Mouse (Mus musculus) neural tube, embryonic 12.5 days (tissue): ENCODE measurements at regions not wholly inside any gene's neighbourhood (a gene's known extent, or its start where the extent isn't known, plus 50 kb on each side); places are given as distances from the start of the nearest gene placed in this dataset.

ENCODE experiments used
- ATAC-seq: fragments of 200-750 bp; cut with Nextera tagmentation; 2 replicates; pipeline ENCODE4 v1.8.0; 2017; ENCODE audit warnings: low read depth, mild to moderate bottlenecking, moderate TSS enrichment, moderate library complexity; ENCODE audit not compliant: low FRiP score
- H3K27ac ChIP-seq: fragments of 300-500 bp; sonication (generic); 2 replicates; pipeline ENCODE4 v1.5.1; 2016
- H3K27me3 ChIP-seq: fragments of 300-500 bp; sonication (generic); replicated peaks from 2 replicates; pipeline ENCODE4 v1.6.1; 2016; ENCODE audit warnings: mild to moderate bottlenecking
- H3K36me3 ChIP-seq: fragments of 300-500 bp; sonication (generic); 2 replicates; pipeline ENCODE4 v1.6.1; 2016; ENCODE audit warnings: mild to moderate bottlenecking
- H3K4me1 ChIP-seq: fragments of 300-500 bp; sonication (generic); 2 replicates; pipeline ENCODE4 v1.6.1; 2016
- H3K4me2 ChIP-seq: fragments of 300-500 bp; sonication (generic); replicated peaks from 2 replicates; pipeline ENCODE4 v1.6.1; 2016; ENCODE audit warnings: mild to moderate bottlenecking
- H3K4me3 ChIP-seq: fragments of 300-500 bp; sonication (generic); 2 replicates; pipeline ENCODE4 v1.5.1; 2016
- H3K9ac ChIP-seq: fragments of 300-500 bp; sonication (generic); 2 replicates; pipeline ENCODE4 v1.6.1; 2016; ENCODE audit warnings: mild to moderate bottlenecking
- H3K9me3 ChIP-seq: fragments of 300-500 bp; sonication (generic); 2 replicates; pipeline ENCODE4 v1.6.1; 2016; ENCODE audit warnings: mild to moderate bottlenecking
- WGBS: fragments of 180-500 bp; shearing (Covaris S2); methylation state at CpG from one replicate; pipeline ENCODE4 v1.1.7; 2016; 5-methylcytosine and 5-hydroxymethylcytosine counted together

DNA sequence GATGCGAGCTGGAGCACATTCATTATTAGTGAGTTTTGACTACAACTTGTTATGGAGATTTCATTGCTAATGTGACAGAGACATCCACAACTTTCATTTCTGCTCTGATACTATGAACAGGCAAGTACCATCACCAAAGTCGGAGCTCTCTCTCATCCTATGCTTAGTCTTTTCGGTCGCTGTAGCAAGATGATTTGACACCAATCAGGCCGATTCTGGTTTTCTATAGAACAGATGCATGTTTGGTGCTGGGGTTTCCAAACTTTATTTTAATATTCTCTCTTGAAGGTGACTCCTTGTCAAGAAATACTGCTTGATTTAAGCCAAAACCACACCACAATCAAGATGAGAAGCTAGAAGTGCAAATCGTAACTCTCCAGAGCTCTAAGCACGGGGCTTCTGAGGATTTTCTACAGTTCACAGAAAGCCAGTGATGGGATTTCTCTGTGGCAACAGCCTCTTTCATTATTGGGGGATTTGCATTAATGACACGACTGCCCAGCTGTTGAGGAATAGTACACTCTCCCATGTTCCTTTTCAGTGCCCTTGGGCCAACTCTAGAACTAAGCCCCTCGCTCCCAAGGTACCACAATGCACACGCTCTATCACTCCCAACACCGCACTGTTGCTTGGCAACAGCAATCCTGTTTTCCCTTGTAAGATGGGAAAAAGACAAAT is 434.5 kb downstream of the Gm16223 start:
- H3K9me3 ChIP-seq, result no peaks in the 10 kb centered on the region
- no peak overlapping the region for H3K4me3 ChIP-seq
- H3K36me3 ChIP-seq, result no peaks in the 10 kb centered on the region
- no peak overlapping the region for H3K4me2 ChIP-seq
- no peaks in the 10 kb centered on the region for H3K27me3 ChIP-seq
- 84% methylated on average over 11 of the region's 11 CpGs for WGBS
- no peaks in the 10 kb centered on the region for H3K4me1 ChIP-seq
- no peak for ATAC-seq
- no peak overlapping the region for H3K27ac ChIP-seq
- H3K9ac ChIP-seq, result no peak overlapping the region

DNA sequence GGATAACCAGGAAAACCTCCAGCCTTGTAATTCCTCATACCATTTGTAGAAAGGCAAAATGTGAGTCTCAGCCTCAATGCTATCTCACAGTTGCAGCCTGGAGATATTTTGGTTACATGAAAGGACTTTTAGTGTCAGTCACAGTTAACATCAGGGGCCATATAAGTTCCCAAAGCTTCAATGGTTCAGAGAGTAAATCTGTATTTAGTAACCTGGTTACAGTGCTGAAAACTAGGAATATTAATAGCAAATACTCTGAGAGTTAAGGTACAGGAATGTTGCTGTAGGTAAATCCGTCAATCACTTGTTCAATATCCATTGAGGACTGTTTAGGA is 435.0 kb downstream of the Gm16223 start:
- no peak overlapping the region for H3K4me3 ChIP-seq
- WGBS, result 85% methylated on average over 1 of the region's 1 CpGs
- H3K27me3 ChIP-seq, result no peaks in the 10 kb centered on the region
- H3K9ac ChIP-seq, result no peak overlapping the region
- ATAC-seq, result no peak
- no peak overlapping the region for H3K4me2 ChIP-seq
- H3K36me3 ChIP-seq, result no peaks in the 10 kb centered on the region
- no peak overlapping the region for H3K27ac ChIP-seq
- H3K9me3 ChIP-seq, result no peaks in the 10 kb centered on the region
- no peaks in the 10 kb centered on the region for H3K4me1 ChIP-seq

DNA sequence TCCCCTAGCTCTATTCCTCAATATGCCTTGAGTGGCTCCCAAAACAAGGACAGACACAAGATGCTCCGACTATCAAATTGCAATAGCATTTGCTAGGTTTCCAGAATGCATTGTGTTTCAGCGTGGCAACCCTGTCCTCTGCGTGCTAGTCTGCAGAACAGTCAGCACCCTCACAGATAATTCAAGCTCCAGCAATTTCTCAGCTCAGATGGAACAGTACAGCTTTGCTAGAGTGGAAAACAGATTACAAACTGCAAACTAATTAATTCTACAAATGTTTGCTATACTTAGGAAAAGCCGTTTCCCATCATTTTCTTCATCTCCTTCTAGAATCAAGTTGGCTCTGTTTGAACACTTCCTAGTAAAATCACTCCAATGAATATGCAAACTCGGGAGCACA is 441.4 kb downstream of the Gm16223 start:
- Histone ChIP-seq H3K27me3 (no peaks in the 10 kb centered on the region), H3K4me3 (no peak overlapping the region), H3K4me1 (no peaks in the 10 kb centered on the region), H3K9ac (no peak overlapping the region), H3K36me3 (no peaks in the 10 kb centered on the region), H3K9me3 (no peaks in the 10 kb centered on the region), H3K4me2 (no peak overlapping the region), H3K27ac (no peak overlapping the region)
- ATAC-seq, result no peak
- 81% methylated on average over 5 of the region's 5 CpGs for WGBS

DNA sequence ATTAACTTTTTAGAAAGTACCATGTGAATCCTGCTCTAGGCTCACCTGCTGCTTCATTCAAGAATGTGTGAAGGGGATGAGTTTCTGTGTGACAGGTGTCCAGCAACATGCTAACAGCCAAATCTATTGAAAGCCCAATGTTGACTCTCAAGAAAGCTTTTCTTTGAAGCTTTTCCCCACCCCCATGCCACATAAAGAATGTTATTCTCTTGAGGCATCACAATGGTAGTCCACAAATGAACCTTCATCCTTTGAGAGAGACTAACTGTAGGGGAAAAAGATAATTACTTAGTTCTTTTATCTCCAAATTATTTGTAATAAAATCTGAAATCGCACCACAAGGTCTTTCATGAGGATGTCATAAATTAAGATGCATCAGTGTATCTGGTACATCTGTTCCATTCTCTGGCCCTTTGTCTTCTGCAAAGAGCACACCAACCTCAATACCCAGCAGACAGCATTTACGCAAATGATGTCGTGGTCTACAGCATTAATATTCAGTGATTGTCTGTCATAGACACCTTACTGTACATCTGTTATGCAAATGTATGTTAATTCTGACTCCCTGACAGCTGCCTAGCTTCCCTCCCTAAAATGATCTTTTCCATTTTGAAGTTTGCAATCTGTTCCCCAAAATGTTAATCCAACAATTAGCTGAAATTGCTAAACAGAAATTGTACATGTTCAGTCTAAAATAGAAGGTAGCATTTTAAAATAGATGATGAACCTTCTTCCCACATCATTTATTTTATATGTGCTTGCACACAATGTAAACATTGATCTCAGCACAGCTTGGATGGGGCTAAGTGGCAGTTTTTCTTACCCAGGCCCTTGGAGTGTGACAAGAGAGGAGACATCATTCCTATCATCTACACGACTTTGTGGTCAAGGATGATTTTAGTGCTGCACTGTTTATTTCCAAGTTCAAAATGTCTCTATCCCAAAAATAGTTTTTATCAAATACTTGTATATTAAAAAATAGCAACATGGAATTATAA is 455.7 kb downstream of the Gm16223 start:
- Histone ChIP-seq H3K27ac (no peak overlapping the region), H3K27me3 (no peaks in the 10 kb centered on the region), H3K4me3 (no peak overlapping the region), H3K9ac (no peak overlapping the region), H3K9me3 (no peaks in the 10 kb centered on the region), H3K4me2 (no peak overlapping the region), H3K4me1 (no peaks in the 10 kb centered on the region), H3K36me3 (no peaks in the 10 kb centered on the region)
- ATAC-seq, result peak; percentile 89
- 48% methylated on average over 4 of the region's 4 CpGs for WGBS

DNA sequence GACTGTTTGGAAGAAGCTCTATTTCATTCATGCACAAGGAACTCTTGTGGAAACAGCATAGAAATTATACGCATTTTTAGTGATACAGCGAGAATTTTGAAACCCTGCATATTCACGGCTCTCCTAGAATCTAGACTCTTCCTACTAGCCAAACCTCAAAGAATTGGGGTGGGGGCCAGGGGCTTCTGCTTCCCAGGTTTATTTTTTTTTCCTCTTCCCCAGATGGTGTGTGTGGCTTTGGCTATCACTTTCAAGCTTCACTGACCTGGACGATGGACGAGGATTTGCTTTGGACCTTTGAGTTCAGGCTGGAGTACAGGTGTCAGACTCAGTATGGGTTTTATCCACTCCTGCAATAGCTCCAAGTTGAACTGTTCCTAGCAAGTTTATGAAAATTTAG is 457.7 kb downstream of the Gm16223 start:
- Histone ChIP-seq H3K4me1 (no peaks in the 10 kb centered on the region), H3K9me3 (no peaks in the 10 kb centered on the region), H3K4me3 (no peak overlapping the region), H3K4me2 (no peak overlapping the region), H3K9ac (no peak overlapping the region), H3K27me3 (no peaks in the 10 kb centered on the region), H3K36me3 (no peaks in the 10 kb centered on the region), H3K27ac (no peak overlapping the region)
- WGBS, result 74% methylated on average over 5 of the region's 5 CpGs
- no peak for ATAC-seq

DNA sequence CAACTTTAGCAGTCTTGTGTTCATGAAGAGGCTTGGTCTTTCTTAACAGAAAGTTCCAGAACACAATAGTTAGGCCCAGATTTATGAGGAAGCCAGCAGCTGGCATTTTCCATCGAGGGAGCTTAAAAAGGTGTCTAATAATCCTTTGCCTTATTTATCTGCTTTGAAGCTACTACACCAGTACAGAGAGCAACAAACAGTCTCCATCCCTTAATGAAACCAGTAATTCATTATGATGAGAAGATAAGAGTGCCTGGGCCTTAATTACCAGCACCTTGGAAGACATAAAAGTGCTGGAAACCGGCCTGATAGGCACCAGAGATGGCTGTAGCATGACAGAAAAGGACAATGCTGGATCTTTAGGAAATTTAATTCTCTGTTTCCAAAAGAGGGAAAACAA is 492.8 kb downstream of the Gm16223 start:
- Histone ChIP-seq H3K9me3 (no peaks in the 10 kb centered on the region), H3K4me1 (no peaks in the 10 kb centered on the region), H3K4me3 (no peak overlapping the region), H3K9ac (no peak overlapping the region), H3K36me3 (no peaks in the 10 kb centered on the region), H3K27me3 (no peaks in the 10 kb centered on the region), H3K4me2 (no peak overlapping the region), H3K27ac (no peak overlapping the region)
- no peak for ATAC-seq
- WGBS, result 67% methylated on average over 2 of the region's 2 CpGs

DNA sequence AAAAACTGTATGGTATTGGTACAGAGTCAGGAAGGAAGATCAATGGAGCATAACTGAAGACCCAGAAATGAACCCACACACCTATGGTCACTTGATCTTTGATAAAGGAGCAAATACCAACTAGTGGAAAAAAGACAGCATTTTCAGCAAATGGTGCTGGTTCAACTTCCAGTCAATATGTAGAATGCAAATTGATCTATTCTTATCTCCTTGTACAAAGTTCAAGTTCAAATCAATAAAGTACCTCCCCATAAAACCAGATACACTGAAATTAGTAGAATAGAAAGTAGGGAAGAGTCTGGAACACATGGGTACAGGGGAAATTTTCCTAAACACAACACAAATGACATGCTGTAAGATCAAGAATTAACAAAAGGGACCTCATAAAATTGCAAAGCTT is 495.6 kb downstream of the Gm16223 start:
- no peak overlapping the region for H3K4me3 ChIP-seq
- no peak overlapping the region for H3K27ac ChIP-seq
- H3K27me3 ChIP-seq, result no peaks in the 10 kb centered on the region
- H3K9me3 ChIP-seq, result no peaks in the 10 kb centered on the region
- no peak overlapping the region for H3K4me2 ChIP-seq
- H3K4me1 ChIP-seq, result no peaks in the 10 kb centered on the region
- H3K36me3 ChIP-seq, result no peaks in the 10 kb centered on the region
- H3K9ac ChIP-seq, result no peak overlapping the region
- no peak for ATAC-seq

DNA sequence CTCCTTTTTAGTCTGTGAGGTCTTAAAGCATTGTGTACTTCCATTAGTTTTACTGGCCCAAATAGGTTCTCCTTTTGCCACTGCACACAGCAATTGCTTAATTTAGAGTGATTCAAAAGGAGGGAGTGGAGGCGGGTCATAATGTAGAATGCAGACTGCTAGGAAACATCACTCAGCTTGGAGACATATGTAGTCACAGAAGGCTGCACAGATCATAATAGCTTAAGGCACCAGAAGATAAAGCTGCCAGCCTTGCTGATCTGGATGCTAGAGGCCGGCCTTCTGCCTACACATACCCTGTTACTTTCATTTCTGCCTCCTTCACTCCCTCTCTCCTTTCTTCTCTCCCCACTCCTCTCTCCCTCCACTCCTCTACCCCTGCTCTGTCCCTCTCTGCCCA is 508.2 kb downstream of the Gm16223 start:
- Histone ChIP-seq H3K27me3 (no peaks in the 10 kb centered on the region), H3K4me3 (no peak overlapping the region), H3K9me3 (no peaks in the 10 kb centered on the region), H3K27ac (no peak overlapping the region), H3K4me2 (no peak overlapping the region), H3K9ac (no peak overlapping the region), H3K36me3 (no peaks in the 10 kb centered on the region), H3K4me1 (no peaks in the 10 kb centered on the region)
- 76% methylated on average over 2 of the region's 2 CpGs for WGBS
- ATAC-seq, result no peak

DNA sequence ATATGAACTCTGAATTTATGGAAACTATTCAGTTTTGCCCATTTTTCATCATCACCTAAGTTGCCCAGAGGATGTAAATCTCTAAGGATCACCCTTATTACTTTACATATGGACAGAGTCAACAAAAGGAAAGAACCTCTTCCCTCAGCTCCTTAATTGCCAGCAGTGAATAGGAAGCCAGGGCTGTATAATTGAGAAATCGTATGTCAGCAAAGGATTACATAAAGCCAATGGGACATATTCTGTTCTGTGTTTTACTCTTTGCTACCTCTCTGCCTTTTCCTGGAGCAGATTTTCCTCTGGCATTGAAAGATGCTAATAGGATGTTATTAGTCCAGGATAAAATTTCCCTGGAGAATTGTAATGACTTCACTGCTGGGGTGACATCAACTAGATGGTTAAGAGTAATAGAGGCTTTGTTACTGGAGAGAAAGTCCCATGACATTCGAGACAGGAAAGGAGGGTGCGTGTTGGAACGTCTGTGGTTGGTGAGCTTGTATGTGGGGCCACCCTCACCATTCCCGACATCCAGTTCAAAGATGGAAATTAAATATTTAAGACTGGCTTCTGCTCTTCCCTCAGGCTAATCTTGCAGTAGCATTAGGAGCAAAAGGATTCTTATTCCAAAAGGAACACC is 510.6 kb downstream of the Gm16223 start:
- no peak overlapping the region for H3K27ac ChIP-seq
- 59% methylated on average over 5 of the region's 5 CpGs for WGBS
- peak; percentile 74 for ATAC-seq

DNA sequence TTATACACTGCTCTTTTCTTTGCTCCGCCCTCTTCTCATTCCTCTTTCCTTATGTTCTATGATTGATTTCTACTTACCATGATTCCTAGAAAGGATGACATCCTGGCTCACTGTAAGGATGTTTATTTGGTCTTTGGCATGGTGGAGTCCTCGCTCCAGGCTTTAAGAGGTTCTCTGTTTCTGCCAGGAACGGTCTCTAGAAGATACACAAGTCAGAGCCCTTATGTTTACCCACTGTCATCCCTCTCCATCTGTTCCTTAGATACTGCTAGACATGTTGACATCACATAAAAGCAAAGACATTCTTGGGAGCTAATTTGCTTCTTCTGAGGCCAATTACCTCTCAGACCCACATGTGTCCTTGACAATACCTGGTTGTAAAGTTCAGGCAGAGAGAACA is 552.9 kb downstream of the Gm16223 start:
- Histone ChIP-seq H3K4me3 (no peak overlapping the region), H3K27ac (no peak overlapping the region), H3K36me3 (no peaks in the 10 kb centered on the region), H3K9ac (no peak overlapping the region), H3K4me2 (no peak overlapping the region), H3K4me1 (no peaks in the 10 kb centered on the region), H3K27me3 (no peaks in the 10 kb centered on the region), H3K9me3 (no peaks in the 10 kb centered on the region)
- 78% methylated on average over 3 of the region's 3 CpGs for WGBS
- no peak for ATAC-seq

More for the DNA sequence above, 510.6 kb downstream of the Gm16223 start:
- no peaks in the 10 kb centered on the region for H3K36me3 ChIP-seq
- no peaks in the 10 kb centered on the region for H3K27me3 ChIP-seq
- no peak overlapping the region for H3K4me3 ChIP-seq
- no peak overlapping the region for H3K9ac ChIP-seq
- no peaks in the 10 kb centered on the region for H3K9me3 ChIP-seq
- H3K4me2 ChIP-seq, result no peak overlapping the region
- H3K4me1 ChIP-seq, result no peaks in the 10 kb centered on the region

DNA sequence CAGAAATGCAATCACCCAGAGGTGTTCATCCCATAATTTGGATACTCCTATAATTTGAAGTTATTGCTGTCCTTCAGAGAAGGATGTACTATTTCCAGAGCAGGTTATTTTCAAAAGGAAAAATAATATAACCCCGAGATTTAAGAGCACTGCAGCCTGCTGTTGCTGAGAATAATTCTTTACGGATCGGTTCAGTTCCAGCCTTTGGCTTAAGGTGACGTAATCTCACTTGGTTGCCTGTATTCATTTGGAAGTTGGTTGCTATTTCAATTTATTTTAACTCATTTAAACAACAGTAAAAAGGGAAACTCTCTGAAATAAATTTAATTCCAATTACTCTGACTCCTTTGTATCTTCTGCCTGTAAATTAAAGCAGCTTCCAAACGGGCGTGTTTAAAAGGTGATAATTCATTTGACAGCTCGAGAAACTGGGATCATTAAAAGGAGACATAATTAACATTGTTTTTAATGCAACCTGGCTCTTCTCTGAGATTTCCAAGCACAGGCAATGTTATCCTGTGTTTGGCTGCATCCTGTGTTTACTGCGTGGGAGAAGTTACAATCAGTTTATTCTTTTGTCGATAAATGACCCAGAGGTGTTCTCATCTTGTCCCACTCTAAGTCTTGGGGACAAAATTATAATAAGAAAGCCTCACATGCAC is 568.5 kb downstream of the Gm16223 start:
- Histone ChIP-seq H3K9ac (no peak overlapping the region), H3K36me3 (no peaks in the 10 kb centered on the region), H3K9me3 (no peaks in the 10 kb centered on the region), H3K4me2 (no peak overlapping the region), H3K27ac (no peak overlapping the region), H3K27me3 (no peaks in the 10 kb centered on the region), H3K4me3 (no peak overlapping the region), H3K4me1 (no peaks in the 10 kb centered on the region)
- WGBS, result 74% methylated on average over 9 of the region's 9 CpGs
- no peak for ATAC-seq

DNA sequence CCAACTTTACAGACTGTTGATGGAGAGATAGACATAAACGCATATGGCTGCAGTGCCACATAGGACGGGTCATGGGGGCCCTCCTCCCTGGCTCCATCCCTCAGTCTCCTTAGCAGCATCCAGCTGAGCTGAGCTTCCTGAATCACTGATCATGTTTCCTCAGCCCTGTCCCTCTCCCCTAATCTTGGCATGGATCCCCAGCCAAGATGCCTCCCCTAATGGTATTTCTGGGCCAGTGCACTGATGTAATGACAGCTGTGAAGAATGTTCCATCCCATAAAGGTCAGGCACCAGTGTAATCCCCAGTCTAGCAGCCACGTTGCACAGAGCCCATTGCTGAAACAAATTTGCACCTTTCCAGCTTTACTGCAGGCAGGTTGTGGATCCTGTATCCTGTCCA is 576.5 kb upstream of the Cpeb2 start:
- Histone ChIP-seq H3K9ac (no peak overlapping the region), H3K4me3 (no peak overlapping the region), H3K27ac (no peak overlapping the region), H3K4me2 (no peak overlapping the region), H3K27me3 (no peaks in the 10 kb centered on the region), H3K36me3 (no peaks in the 10 kb centered on the region), H3K4me1 (no peaks in the 10 kb centered on the region), H3K9me3 (no peaks in the 10 kb centered on the region)
- 71% methylated on average over 3 of the region's 3 CpGs for WGBS
- ATAC-seq, result no peak
